Mouse (Mus musculus) CH12.LX (cell line): ENCODE results near the gene Fermt2.
"Not testable (repeated sequence)": the region's sequence is repeated elsewhere in the genome, so short reads cannot be mapped to it uniquely, and the experiment has no call there.

ENCODE experiments used
- CTCF ChIP-seq, 2 experiments: IDR thresholded peaks in 1 of 2; conservative IDR thresholded peaks in 1 of 2; 2 replicates each; pipeline ENCODE4 v1.5.1; 2011 to 2012; ENCODE audit warnings: low read depth in 2 of 2, low read length in 2 of 2, improper control_type of control experiment in 1 of 2, inconsistent platforms in 1 of 2, mild to moderate bottlenecking in 1 of 2, moderate library complexity in 1 of 2
- EP300 ChIP-seq: IDR thresholded peaks from 2 replicates; pipeline ENCODE4 v1.6.1; 2011; ENCODE audit warnings: low read length, improper control_type of control experiment
- MXI1 ChIP-seq: IDR thresholded peaks from 2 replicates; pipeline ENCODE4 v1.6.1; 2011; ENCODE audit warnings: mild to moderate bottlenecking, low read depth, low read length, improper control_type of control experiment
- NELFE ChIP-seq: IDR thresholded peaks from 2 replicates; pipeline ENCODE4 v1.6.1; 2011; ENCODE audit warnings: low read depth, low read length, improper control_type of control experiment
- NRF1 ChIP-seq: IDR thresholded peaks from 2 replicates; pipeline ENCODE4 v1.6.1; 2014; ENCODE audit warnings: low read depth, mild to moderate bottlenecking, inconsistent platforms, low read length, improper control_type of control experiment, moderate library complexity
- PAX5 ChIP-seq: IDR thresholded peaks from 2 replicates; pipeline ENCODE4 v1.6.1; 2012; ENCODE audit warnings: low read length, inconsistent platforms, mixed read lengths
- POLR2A ChIP-seq: IDR thresholded peaks from 2 replicates; pipeline ENCODE4 v1.6.1; 2011; ENCODE audit warnings: low read depth, mild to moderate bottlenecking, improper control_type of control experiment, low read length
- RAD21 ChIP-seq: IDR thresholded peaks from 2 replicates; pipeline ENCODE4 v1.6.1; 2011; ENCODE audit warnings: low read depth, mild to moderate bottlenecking, low read length, improper control_type of control experiment, moderate library complexity
- TBP ChIP-seq: conservative IDR thresholded peaks from 2 replicates; pipeline ENCODE4 v1.6.1; 2011; ENCODE audit warnings: low read depth, low read length, improper control_type of control experiment
- USF1 ChIP-seq: IDR thresholded peaks from 2 replicates; pipeline ENCODE4 v1.6.1; 2014; ENCODE audit warnings: low read depth, mild to moderate bottlenecking, inconsistent platforms, low read length, improper control_type of control experiment
- ZC3H11A ChIP-seq: IDR thresholded peaks from 2 replicates; pipeline ENCODE4 v1.6.1; 2012; ENCODE audit warnings: low read depth, mild to moderate bottlenecking, inconsistent platforms, low read length, improper control_type of control experiment
- ZKSCAN1 ChIP-seq: IDR thresholded peaks from 2 replicates; pipeline ENCODE4 v1.6.1; 2012; ENCODE audit warnings: low read depth, inconsistent platforms, low read length, improper control_type of control experiment, borderline replicate concordance
- ZNF384 ChIP-seq: IDR thresholded peaks from 2 replicates; pipeline ENCODE4 v1.6.1; 2012; ENCODE audit warnings: low read depth, low read length, improper control_type of control experiment, inconsistent platforms

DNA sequence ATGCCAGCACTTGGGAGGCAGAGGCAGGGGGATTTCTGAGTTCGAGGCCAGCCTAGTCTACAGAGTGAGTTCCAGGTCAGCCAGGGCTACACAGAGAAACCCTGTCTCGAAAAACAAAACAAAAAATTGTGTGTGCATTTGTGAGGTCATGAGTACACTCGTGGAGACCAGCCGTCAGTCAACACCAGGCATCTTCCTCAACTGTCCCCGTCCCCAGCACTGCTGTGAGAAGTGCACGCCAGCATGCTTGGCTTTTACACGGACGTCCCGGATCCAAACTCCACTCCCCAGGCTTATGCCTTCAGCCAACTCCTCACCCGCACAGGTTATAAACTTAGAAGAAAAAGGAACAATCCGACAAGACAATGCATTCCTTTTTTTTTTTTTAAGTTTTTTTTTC, 46.6 kb downstream of the Fermt2 start:
- not testable (repeated sequence) for TF ChIP-seq ZC3H11A; PAX5; USF1; CTCF (conservative IDR thresholded peaks at IDR 0.05 in 1 of 2, IDR thresholded peaks at IDR 0.05 in 1 of 2; ENCODE audit: low read depth in 2 of 2, low read length in 2 of 2); POLR2A; MXI1; ZKSCAN1; NELFE; RAD21; TBP; EP300; NRF1; ZNF384
